Mouse (Mus musculus): ENCODE measurements around the gene Dlgap5.
A peak's percentile ranks its signal among the peaks of the same experiment; 100 is the strongest.
"Not testable (repeated sequence)": the region's sequence is repeated elsewhere in the genome, so short reads cannot be mapped to it uniquely, and the experiment has no call there.

Gene Dlgap5

DNA sequence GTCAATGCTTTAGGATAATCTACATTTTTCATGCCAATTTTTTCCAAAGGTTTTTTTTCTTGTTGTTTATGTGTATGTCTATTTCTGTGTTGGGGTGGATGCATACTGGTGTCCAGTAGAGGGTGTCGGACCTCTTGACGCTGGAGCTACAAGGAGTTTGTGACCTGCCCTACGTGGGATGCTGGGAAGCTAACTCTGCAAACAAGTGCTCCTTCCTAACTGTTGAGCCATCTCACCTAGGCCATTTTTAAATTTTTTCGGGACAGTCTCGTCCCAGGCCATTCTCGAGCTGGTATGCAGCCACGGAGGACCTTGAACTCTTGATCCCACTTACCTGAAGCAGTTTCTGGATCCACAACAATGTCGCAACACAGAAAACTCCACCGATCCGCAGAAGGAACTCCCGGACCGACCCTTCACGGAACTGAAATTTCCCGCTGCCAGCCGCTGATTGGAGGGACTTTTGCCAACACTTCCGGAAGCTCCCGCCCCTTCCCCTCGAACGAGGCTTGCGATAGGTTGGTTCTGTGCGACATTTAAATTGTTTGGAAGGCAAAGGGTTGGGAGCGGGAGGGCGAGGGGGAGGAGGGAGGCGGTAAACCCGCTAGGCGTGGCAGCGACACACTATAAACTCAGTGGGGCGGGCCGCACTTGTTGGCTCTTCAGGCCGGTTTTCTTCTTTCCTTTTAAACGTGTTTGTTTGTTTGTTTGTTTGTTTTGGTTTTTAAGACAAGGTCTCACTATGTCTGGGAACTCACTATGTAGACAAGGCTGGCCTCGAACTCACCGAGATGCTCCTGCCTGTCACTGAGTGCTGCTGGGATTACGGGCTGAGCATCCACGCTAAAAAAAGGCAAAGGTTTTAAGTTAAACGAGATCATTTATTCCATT lies at the start of gene Dlgap5:
Gene Dlgap5 (minus strand): TSS at position 633 of the 891 bp plus-strand sequence.
- DNase-seq (ENCODE audit: low read depth) = peak; percentile 92

DNA sequence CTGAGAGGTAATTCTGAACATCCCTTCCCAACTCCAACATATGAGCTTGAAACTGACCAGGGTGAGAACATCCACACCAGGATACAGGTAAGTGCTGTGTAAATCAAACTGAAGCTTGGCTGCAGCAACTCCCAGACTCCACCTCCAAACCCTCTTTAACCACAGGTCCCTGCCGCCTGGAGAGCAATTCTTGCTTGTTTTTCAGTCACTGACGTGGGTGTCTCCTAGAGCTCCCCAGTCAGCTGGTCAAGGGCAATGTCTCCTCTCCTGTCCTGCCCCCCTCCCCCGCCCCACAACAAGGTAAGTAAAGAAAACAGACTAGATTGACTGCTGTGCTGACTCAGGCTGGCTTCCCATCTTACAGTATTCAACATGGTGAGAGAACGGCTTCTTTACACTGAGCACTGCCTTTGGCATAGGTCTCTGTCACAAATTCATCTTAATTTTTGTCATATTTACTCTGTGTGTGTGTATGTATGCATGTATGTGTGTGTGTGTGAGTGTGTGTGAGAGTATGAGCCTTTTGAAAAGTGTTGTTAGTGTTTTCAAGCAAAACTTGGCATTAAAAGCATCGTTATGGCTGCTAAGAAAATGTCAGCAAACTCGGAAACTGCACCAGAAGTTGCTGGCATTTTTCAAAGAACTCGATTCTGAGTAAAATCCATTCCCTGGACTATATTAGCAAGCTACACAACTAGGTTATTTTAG lies 47.4 kb upstream of the Dlgap5 start:
- DNase-seq (ENCODE audit: low read depth) = no peak

DNA sequence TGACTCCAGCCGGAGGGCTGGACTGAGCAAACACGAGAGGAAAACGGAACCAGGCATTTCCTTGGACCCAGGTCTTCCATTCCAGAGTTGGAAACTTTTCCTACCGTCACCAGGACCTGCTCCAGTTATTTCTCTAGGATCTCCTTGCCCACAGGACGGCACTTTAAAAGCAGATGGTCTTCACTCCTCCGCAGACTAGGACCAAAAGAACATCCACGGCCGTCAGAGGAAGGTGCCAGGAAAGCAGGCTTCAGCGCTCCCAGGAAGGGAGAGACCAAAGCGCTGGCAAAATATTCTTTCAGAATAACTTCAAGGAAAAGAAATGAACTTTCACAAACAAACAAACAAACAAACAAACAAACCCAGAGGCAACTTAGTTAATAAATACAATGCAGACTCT lies 46.2 kb upstream of the Dlgap5 start:
- DNase-seq (ENCODE audit: low read depth) = no peak

DNA sequence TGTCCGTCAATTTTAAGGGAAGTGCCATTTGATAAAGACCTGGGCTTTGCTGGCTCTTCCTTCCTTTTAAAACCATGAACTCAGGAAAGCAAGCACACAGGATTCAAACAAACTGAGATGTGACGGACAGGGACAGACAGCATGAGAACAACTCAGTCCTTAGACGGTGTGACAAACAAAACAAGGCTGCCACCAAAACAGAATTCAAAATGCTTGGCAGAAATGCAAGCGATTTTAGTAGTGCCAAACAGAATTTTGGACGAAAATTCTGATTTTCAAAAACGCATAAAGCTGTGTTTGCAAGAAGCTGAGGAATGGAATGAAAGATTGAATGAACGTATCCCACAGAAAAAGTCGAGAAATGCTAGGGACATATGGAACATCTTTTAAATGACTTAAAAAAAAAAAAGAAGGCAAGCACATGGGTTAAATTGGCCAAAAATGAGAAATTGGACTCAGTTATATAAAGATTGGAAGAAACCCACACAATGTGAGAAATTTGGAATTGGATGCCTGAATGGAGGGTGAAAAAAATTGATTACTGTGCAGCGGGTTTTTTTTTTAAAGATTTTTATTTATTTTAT lies 44.8 kb upstream of the Dlgap5 start:
- no peak for DNase-seq (ENCODE audit: low read depth)

DNA sequence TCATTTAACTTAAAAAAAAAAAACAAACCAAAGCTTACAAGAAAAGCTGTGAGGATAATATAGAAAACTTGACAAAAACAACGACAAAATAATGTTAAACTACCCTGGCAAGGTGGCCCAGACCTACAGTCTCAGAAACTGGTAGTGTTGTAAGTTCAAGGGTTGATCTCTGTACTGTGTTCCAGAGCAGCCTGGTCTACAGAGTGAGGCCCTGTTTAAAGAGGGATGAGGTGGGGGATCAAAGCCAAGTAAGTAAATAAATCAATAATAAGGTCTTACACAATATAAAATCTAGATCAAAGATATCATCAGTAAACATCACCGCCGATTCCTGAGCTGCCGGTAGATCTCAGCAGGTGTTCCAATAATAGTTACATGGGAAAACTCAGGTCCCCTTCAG lies 44.2 kb upstream of the Dlgap5 start:
- DNase-seq (ENCODE audit: low read depth) = no peak

DNA sequence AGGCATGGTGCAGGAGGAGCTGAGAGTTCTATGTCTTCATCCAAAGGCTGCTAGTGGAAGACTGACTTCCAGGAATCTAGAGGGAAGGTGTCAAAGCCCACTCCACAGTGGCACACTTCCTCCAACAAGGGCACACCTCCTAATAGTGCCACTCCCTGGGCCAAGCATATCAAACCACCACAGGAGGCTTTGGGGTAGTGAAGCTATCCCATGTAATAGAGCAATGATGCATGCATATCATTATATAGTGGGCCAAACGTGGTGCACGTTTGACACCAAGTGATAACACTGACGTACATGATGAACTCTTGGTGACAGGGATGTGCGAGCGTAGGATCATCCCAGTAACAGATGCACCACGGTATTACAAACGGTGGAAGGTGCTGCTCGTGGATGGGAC lies 43.8 kb upstream of the Dlgap5 start:
- no peak for DNase-seq (ENCODE audit: low read depth)

DNA sequence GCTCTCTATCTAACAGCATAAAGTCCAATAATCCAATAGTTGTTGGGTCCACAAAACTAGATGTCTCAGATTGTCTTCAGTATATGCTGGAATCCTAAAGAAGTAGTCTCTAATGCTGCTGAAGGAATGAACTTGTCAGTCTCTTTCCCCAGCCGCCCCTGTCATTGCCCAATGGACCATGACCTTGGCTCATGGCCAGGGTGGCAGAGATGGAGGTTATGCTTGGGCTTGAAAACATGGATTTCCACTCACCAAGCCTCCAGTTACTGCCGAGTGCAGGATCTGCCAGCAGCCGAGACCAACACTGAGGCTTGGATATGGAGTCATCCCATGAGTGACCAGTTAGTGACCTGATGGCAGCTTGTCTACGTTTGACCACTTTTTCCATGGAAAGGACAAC lies 41.3 kb upstream of the Dlgap5 start:
- peak; percentile 8 for DNase-seq (ENCODE audit: low read depth)

DNA sequence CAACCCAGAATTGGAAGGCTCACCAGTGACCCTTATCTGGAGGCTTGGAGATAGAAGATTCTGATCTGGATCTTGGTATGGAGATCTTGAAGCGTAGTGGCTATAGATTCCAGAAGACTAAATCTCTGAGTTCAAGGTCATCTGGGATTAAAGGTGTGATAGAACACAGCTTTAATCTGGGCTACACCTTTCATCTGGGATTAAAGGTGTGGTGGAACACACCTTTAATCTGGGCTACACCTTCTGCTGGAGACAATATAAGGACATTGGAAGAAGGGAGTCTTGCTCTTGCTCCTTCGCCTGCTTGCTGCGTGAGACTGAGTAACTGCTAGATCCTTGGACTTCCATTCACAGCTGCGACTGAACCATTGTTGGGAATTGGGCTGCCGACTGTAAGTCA lies 31.9 kb upstream of the Dlgap5 start, which contains the start of gene Fbxo34:
Gene Fbxo34 (plus strand): TSS at position 301 of the 400 bp plus-strand sequence.
- DNase-seq (ENCODE audit: low read depth) = not testable (repeated sequence)

DNA sequence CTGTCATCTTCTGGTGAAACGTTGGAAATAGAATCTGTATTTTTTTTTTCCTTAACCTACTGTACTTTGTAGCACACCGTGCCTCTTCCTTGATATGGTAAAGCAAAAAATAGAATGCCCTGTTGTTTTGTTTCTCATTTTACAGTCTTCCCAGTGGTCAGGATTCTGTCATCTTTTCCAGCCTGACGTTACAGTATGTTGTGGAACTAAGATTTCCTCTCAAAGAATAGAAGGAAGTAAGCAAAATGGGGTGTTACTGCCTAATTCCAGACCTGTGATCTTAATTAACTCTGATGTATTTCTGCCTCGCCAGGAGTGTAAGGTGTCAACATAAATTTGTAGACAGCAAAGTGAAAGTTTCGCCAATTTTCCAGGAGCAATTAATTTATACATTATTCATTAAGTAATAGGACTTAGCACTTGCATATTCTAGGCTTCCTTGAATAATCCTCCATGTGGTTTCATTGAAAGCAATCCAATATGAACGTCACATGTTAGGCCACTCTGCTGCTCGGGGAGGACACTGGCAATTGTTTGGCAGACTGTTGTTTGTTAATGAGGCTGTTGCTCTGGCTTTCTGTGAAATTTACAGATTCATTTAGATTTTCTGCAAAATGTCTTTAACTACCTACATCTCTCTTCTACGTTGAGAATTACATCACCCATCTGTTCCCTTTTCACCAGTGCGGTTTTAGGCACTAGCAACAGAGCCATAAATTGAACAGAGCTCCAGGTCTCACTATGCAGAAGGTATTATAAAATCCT lies 27.3 kb upstream of the Dlgap5 start:
- no peak for DNase-seq (ENCODE audit: low read depth)

DNA sequence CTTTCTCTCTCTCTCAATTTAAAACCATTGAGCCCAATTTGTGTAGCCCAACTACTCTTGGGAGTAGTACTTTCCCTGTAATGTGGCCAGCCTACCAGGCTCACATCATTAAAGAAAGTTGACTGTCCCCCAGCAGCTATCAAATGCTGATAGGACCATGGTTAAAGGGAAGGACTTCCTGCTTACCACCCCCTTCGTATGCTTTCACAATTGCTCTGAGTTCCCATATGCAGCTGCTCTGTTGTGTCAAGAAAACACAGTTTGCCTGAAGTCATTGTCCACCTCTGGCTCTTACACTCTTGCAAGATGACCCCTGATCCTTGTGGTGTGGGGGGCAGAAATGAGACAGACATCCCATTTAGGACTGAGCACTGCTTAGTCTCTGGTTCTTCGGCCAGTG lies 26.7 kb upstream of the Dlgap5 start:
- peak; percentile 2 for DNase-seq (ENCODE audit: low read depth)

DNA sequence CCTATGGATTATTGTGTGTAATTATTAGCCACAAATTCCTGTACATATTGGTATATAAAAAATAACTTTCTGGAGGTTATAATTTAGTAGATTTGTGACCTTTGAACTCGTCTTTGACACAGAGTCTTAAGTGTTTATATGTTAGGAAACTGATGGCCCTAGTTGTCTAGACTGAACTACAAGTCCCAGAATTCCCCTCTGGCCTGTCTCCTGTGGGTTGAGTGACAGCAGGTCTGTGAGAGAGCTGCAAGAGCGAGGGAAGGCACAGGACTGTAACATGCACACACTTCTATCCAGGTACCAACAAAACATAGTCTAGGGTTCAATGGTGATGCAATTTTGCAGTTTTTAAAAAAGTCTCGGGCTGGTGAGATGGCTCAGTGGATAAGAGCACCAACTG lies 20.7 kb upstream of the Dlgap5 start:
- DNase-seq (ENCODE audit: low read depth) = no peak

DNA sequence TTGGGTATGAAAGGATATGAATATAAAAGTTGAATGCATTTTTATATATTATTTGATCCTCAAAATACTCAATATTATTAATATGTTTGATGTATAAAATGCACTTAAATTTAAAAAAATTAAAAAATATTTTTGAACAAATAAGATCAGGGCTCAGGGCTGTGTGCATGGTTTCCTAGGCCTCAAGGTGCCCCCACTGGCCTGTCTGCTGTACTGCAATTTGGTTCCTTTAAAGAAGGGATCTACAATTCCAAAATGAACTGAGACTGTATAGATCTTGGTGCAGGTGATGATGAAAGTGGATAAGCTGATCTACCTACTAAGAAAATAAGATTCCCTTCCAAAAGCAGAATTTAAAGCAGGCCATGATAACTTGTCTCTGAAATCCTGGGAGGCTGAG lies 14.8 kb upstream of the Dlgap5 start:
- peak; percentile 25 for DNase-seq (ENCODE audit: low read depth)

DNA sequence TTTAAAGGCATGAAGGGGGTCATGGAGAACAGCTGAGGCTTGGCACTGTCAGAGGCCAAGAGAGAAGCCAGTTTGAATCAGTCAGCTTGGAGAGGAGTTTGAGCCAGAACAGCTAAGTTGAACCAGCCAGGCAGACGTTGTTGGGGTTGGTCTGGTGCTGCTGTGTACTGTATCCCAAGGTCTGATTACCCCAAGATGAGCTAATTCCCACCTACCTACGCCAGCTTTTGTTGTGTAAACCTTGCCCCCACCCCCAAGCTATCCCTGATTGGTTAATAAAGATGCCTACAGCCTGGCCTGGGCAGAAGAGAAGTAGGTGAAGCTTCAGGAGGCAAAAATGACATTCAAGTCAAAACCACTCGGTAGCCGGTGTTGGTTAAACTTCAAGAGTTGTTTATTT lies 4.3 kb upstream of the Dlgap5 start:
- no peak for DNase-seq (ENCODE audit: low read depth)

DNA sequence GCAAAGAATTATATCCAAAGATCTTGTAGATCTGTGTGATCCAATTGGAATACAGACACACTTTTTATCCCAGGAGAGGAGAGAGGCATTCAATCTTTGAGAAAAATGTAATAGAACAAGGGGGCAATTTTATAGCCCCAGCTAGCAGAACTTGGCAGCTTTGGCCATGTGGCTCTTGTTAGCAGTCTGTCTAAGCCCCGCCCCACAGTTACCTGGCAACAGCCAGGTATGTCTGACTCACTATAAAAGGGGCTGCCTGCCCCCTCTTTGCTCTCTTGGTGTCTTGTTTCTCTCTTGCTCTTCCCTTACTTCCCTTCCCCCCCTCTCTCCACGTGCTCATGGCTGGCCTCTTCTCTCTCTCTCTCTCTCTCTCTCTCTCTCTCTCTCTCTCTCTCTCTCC lies 3.4 kb upstream of the Dlgap5 start:
- DNase-seq (ENCODE audit: low read depth) = peak; percentile 23

DNA sequence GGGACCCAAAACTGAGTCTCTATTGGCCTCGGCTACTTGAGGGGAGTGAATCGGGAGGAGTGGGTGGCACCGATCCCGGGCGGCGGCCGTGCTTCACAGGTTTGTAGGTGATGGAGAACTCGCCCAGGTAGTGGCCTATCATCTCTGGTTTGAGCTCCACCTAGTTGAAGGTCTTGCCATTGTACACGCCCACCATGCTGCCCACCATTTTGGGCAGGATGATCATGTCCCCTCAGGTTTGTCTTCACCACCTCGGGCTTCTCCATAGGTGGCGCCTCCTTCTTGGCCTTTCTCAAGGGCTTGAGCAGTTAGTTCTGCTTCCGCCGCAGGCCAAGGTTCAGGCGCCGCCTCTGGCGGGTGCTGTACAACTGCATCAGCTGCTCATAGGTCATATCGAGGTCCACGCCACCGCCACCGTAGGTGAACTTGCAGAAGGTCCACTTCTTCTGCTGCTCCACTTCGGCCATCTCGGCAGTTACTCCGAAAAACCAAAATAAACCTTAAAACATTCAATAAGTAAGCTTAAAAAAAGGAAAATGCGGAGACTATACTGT lies 1.6 kb upstream of the Dlgap5 start:
- no peak for DNase-seq (ENCODE audit: low read depth)

DNA sequence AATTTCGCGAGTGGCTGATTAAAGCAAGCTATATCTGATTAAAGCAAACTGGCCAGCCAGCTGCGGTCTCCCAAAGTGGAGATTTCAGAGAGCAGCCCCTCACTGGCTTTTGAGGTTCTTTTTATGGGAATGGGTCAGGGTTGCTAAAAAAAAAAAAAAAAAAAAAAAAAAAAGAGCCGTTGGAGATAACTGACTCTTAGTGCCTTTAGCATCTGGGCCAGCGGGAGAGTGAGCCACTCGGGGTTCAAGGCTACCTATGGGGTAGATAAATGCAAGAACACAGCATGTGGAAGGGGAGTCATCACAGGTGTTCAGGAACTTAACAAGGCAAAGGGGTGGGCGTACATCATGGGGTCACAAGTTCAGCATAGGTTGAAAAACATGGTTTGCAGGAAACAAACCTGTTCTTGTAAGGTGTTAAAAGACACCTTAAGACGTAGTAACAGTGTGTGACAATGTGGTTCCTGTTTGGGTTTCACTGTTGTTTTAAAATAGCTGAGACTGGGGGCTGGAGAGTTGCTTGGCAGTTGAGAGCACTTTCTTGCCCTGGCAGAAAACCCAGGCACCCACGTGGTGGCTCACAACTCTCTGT lies 923 bp upstream of the Dlgap5 start:
- no peak for DNase-seq (ENCODE audit: low read depth)

DNA sequence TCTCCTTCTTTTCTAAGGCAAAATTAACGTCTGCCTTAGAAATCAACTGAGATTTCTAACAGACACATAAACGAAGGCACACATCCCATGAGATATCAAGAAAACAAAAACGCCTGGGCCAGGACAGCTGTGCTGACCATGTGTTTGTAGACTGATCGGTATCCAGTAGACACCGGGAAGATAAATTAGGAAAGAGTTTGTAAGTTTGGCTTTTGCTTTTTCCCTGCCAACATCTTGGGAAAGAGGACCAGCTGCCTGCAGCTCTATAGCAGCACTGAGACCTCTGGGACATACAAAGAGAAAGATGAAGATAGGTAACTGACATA lies 422 bp upstream of the Dlgap5 start:
- no peak for DNase-seq (ENCODE audit: low read depth)

DNA sequence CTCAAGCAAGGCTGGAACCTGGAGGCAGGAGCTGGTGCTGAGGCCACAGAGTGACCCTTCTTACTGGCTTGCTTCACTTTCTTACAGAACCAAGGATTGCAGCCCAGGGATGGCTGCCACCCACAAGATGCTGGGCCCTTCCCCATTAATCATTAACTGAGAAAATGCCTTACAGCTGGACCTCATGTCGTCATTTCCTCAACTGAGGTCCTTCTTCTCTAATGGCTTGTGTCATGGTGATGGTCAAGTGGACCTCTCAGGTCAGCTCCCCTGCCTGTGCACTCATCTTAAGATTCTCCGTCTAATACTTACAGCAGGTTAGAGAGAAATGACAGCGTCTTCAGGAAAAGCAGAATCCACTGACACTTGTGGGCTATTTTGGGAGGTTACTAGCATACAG lies 861 bp downstream of the Dlgap5 start:
- DNase-seq (ENCODE audit: low read depth) = peak; percentile 22

DNA sequence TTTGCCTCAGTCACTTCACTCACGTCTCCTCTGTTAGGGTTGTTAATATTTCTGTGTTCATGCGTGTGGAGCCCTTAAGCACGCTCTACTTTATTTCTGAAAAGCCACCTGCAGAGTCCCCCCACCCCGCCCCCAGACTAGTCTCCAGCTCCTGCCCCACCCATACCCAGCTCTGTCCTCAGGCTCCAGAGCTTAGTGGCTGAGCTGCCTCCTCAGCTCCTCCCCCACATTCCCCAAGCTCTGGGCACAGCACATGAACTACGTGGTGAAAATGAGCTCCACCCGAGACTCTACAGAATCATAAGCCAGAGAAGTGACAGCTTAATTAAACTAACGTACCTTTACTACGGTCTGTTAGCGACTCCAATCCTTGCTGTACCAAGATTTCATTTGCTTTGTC lies 12.2 kb downstream of the Dlgap5 start:
- DNase-seq (ENCODE audit: low read depth) = no peak

DNA sequence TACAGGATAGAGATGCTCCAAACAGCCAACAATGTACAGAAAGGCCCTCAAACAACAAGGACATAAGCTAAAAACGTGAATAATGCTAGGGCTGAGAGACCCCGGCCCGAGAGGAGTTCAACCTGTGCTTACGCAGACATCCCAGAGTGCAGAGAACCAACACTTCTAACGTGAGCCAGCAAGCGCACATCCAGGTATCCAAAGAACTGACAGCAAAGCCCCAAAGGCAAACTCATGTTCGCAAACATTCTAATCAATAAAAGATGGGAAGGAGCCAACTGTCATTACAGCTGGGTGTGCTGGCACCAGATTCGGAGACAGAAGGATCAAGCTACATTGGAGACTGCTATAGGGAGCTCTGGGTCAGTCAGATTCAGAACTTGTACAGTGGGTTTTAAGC lies 15.5 kb downstream of the Dlgap5 start:
- DNase-seq (ENCODE audit: low read depth) = no peak

DNA sequence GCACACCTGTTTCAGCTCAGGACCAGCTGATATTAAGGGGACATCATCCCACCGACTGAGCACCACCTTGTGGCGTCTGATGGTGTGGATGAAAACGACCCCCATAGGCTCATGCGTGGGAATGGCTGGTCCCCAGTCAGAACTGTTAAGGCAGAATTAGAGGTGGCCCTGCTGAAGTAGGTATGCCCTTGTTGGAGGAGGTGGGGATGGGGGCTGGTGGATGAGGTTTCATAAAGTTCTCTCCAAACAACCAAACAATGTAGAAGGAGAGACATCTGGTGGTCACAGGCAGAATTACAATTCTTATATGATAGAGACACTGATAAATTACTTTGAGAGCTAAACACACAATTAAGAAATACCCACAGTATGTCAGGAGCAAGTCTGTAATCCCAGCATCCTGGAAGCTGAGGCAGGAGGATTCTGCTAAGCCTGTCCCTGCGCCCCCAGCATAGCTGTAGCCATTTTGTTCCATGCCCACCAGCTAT lies 22.0 kb downstream of the Dlgap5 start:
- peak; percentile 83 for DNase-seq (ENCODE audit: low read depth)
